Mouse (Mus musculus): ENCODE measurements around the gene Brd2. TPM values are rescaled to one million over a fixed set of nuclear protein-coding genes. Genes with fewer than 3 reads are reported as not detected.
"Not testable (repeated sequence)": the region's sequence is repeated elsewhere in the genome, so short reads cannot be mapped to it uniquely, and the experiment has no call there.

Brd2 gene
- 100 to 1,000 TPM; 115 to 154 (median 144) TPM for polyA plus RNA-seq (2017; shearing (Covaris generic))

DNA sequence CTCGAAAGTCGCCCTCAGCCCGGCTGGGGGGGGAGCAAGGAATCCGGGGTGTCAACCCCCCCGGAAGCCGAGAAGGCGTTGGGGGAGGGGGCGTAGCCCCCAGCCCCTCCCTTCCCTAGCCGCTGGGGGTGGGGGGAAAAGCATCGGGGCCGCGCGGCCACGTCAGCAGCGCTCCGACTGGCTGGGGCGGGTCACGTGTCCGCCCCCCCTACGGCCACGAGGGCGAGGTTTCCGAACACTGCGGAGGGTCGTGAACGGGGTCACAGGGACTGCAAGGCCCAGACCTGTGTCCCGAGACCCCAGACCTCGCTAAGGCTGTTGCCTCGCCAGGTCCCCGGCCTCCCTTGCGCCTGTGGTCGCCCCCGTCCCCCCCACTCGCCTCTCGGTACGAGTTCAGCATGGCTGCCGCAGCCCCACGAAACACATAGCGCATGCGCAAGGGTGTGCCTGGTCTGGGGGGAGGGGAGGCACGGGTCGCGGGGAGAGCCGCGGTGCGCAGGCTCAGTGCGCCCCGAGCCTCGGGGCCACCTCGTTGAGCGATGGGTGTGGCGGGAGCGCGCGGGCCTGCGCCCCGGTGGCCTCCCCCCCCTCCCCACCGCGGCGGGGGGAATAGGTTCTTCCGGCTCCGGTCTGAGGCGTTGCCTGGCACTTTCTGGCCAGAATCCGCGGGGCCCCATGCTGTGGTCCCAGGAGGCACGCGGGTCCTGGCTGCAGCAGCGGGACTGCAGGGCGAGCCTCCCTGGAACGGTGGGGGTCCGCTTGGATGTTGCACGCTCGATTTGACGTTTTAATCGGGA, at the start of gene Brd2:
Gene Brd2, minus strand, starts transcription at position 447 of the 797 bp plus-strand sequence.
- ATAC-seq = peak; percentile 27

DNA sequence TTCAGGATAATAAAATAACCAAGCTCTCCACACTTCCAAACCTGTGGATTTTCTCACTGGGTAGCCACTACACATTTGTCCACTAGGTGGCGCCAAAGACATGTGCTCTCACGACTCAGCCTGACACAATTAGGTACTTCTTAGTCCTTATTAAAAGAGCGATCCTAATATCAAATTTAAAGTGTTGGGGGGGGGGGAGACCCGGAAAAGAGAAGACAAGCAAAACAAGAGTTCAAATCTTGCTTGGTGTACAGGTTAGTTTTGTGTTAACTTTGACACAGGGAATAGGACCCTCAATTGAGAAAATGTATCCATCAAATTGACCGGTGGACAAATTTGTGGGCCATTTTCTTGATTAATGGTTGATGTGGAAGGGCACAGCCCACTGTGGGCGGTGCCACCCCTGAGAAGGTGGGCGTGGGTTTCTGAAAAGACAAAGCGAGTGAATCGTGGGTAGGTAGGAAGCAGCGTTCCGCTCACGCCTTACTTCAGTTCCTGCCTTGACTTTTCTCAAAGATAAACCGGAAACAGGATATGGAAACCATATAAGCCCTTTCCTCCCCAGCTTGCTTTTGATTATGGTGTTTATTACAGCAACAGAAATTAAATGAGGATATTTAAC, 48.6 kb upstream of the Brd2 start:
- ATAC-seq = peak; percentile 95

- ATAC-seq = peak; percentile 14
These were observed 48.0 kb upstream of the Brd2 start for GRCm38 (mm10) chr17:34170487-34170876.

GRCm38 (mm10) chr17:34169279-34169678, 46.8 kb upstream of the Brd2 start:
- no peak for ATAC-seq

- ATAC-seq = peak; percentile 52
These were observed 42.7 kb upstream of the Brd2 start for GRCm38 (mm10) chr17:34165033-34165730.

- ATAC-seq = peak; percentile 66
These were observed 41.9 kb upstream of the Brd2 start for GRCm38 (mm10) chr17:34164202-34164895.

- no peak for ATAC-seq
These were observed 33.1 kb upstream of the Brd2 start for GRCm38 (mm10) chr17:34155534-34155933.

DNA sequence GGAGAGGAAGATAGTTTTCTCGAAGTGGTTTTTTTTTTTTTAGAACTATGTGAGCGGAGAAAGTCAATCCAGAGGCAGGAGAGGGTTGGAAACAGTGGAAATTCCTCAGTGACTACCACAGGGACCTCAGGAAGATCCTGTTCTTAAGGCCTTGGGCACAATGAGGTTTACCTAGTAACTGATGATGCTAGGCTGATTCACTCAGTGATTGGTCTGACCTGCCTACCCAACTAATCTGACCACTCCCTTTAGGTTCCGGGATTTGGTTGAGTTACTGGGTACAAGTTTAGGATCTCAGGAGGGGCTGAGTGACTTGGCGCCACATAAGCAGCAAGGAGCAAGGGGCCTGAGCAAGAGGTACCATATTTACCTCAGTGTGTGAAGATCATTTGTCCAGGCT, 30.5 kb upstream of the Brd2 start, which contains the start of gene H2-DMb1:
Gene H2-DMb1, plus strand, starts transcription at position 150 of the 400 bp plus-strand sequence.
- peak; percentile 38 for ATAC-seq

DNA sequence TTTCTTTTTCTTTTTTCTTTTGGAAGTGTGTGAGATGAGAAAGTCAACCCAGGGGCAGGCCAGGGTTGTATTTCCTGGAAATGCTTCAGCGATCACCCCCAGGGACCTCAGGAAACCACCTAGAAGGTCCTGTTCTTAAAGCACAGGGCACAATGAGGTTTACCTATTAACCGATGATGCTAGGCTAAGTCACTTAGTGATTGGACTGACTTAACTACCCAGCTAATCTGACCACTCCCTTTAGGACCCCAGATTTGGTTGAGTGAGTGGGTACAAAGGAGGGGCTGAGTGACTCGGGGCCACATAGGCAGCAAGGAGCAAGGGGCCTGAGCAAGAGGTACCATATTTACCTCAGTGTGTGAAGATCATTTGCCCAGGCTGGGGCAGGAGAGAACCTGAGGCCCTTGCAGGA, 22.5 kb upstream of the Brd2 start:
- peak; percentile 42 for ATAC-seq

- not testable (repeated sequence) for ATAC-seq
These were observed 21.8 kb upstream of the Brd2 start for GRCm38 (mm10) chr17:34144221-34144620.

GRCm38 (mm10) chr17:34143461-34143860, 21.0 kb upstream of the Brd2 start:
- no peak for ATAC-seq

- ATAC-seq = peak; percentile 81
These were observed 20.6 kb upstream of the Brd2 start, which contains the start of gene H2-DMb2 for GRCm38 (mm10) chr17:34143033-34143432. Gene H2-DMb2 (plus strand): TSS chr17:34143307.

- no peak for ATAC-seq
These were observed 20.1 kb upstream of the Brd2 start for GRCm38 (mm10) chr17:34142456-34143010.

DNA sequence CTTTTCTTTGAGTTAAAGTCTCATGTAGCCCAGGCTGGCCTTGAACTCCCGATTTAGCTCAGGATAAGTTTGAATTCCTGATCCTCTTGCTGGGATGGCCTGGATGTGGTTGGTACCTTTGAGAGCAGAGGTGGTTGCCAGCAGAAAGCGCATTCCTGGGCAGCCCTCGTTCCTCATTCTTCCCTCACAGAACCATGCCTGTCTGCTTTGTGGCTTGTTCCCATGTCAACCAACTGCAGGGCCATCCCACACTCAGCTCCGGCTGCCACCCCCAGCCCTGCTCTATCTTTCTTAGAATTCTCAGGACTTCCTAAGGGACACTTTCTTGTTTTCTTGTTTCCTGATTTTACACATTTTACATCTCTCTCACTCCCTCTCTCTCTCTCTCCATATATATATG, 19.0 kb upstream of the Brd2 start:
- no peak for ATAC-seq

DNA sequence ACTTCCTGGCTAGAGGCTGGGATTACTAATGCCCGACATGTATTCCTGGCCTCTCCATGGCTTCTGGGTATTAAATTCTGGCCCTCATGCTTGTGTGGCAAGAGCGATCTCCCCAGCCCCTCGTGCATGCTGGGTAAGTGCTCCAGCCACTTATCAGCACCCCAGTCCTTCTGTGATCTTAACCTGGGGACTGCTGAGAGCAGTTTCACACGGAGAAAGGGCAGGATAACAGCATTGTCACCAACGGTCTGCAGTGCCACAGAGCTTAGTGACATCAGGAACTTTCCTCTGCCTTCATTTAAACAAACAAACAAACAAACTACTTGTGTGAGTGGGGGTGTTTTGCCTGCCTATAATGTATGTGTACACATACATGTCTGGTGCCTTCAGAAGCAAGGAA, 17.8 kb upstream of the Brd2 start:
- ATAC-seq = no peak

DNA sequence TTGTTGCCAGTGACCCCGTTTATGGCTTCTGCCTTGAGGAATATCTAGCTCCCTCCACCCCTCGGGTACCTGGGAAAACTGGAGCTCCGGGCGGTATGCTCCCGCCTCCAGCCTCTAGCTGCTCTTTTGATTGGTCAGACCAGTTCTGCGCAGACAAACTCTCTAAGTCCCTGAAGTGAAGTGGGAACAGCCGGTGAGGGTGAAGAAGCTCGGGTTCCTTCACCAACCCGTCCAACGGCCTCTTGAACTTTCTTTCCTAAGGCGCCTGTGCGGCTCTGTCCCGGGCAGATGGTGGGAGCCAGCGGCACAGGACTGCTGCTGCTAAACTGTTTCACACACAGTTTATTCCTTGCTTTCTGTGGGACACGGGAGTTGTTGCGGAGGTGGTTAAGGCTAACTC, 17.0 kb upstream of the Brd2 start:
- ATAC-seq = no peak

GRCm38 (mm10) chr17:34138655-34139054, 16.2 kb upstream of the Brd2 start:
- ATAC-seq = no peak

DNA sequence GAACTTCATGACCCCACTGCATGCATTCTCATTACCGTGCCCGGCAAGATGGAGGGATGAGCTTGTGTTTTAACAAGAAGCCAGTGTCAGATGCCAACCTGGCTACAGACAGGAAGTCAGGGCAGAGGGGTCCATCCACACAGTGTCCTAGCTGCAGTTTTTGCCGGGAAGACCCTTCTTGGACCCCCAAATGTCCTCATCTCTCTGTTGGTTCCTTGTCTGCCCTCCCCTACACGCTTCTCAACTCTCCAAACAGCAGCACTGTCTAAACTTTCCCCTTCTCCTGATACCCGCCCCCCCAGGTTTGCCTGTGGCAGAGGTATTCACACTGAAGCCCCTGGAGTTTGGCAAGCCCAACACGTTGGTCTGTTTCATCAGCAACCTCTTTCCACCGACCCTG, 15.2 kb upstream of the Brd2 start:
- no peak for ATAC-seq

GRCm38 (mm10) chr17:34135297-34136224, 13.1 kb upstream of the Brd2 start:
- ATAC-seq = peak; percentile 100

- no peak for ATAC-seq
These were observed 12.0 kb upstream of the Brd2 start for GRCm38 (mm10) chr17:34134451-34134850.

GRCm38 (mm10) chr17:34133289-34133688, 10.9 kb upstream of the Brd2 start:
- ATAC-seq = no peak
